Mouse (Mus musculus): ENCODE data around the gene Gtpbp1. TPM values are rescaled to one million over a fixed set of nuclear protein-coding genes. Genes with fewer than 3 reads are reported as not detected.

Gene Gtpbp1
- polyA plus RNA-seq, 1 experiment from 2014 or later = 13.3 TPM

DNA sequence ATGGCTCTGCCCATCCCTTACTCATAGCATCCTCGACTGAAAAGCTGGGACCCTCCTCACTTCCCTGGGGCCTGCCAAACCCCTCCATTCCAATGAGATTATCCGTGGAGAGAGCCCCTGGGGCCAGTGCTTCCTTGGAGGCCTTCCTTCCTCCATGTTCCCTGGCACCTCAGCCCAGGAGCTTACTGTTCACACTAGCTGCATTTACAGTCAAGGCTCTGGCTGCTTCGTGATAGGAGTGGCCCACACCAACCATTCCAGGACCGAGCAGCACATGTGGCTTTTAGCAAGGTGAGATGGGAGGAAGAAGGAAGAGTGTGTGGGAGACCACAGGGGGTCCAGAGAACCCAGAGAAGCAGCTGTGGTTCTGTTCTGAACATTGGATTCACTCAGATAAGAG is 63.2 kb downstream of the Gtpbp1 start:
- no peak for DNase-seq (ENCODE audit: low spot score)
- H3K4me1 ChIP-seq (replicated peaks; ENCODE audit: control insufficient read depth, insufficient read depth) = no peaks in the 10 kb centered on the region
- no peak for ATAC-seq (ENCODE audit: low FRiP score, low TSS enrichment)
- H3K9ac ChIP-seq (ENCODE audit: low read length) = no peak overlapping the region
- H3K27ac ChIP-seq (replicated peaks) = no peak overlapping the region
- H3K27me3 ChIP-seq (ENCODE audit: control insufficient read depth, insufficient read depth, low read length) = no peaks in the 10 kb centered on the region
- H3K4me2 ChIP-seq (replicated peaks; ENCODE audit: low read depth) = no peak overlapping the region
- no peaks in the 10 kb centered on the region for H3K36me3 ChIP-seq (ENCODE audit: control insufficient read depth, insufficient read depth, low read length)
- 57% methylated on average over 4 of the region's 4 CpGs for WGBS
- H3K4me3 ChIP-seq (ENCODE audit: low read depth, low read length) = no peak overlapping the region
- TF ChIP-seq EP300 (optimal IDR thresholded peaks at IDR 0.05) (no peak), CTCF (IDR thresholded peaks at IDR 0.05; ENCODE audit: low read depth) (no peak)
- no peaks in the 10 kb centered on the region for H3K9me3 ChIP-seq (ENCODE audit: control insufficient read depth, low read length)

- no peak overlapping the region for H3K9ac ChIP-seq (ENCODE audit: low read length)
- no peaks in the 10 kb centered on the region for H3K9me3 ChIP-seq (ENCODE audit: control insufficient read depth, low read length)
- no peak overlapping the region for H3K27ac ChIP-seq (replicated peaks)
- no peak overlapping the region for H3K4me3 ChIP-seq (ENCODE audit: low read depth, low read length)
- 82% methylated on average over 4 of the region's 4 CpGs for WGBS
- no peaks in the 10 kb centered on the region for H3K27me3 ChIP-seq (ENCODE audit: control insufficient read depth, insufficient read depth, low read length)
- TF ChIP-seq CTCF (IDR thresholded peaks at IDR 0.05; ENCODE audit: low read depth) = no peak
- TF ChIP-seq EP300 (optimal IDR thresholded peaks at IDR 0.05) = no peak
- no peaks in the 10 kb centered on the region for H3K4me1 ChIP-seq (replicated peaks; ENCODE audit: control insufficient read depth, insufficient read depth)
- no peak for ATAC-seq (ENCODE audit: low FRiP score, low TSS enrichment)
- DNase-seq (ENCODE audit: low spot score) = no peak
- no peaks in the 10 kb centered on the region for H3K36me3 ChIP-seq (ENCODE audit: control insufficient read depth, insufficient read depth, low read length)
- H3K4me2 ChIP-seq (replicated peaks; ENCODE audit: low read depth) = no peak overlapping the region
Measured at GRCm38 (mm10) chr15:79755176-79755575, 64.5 kb downstream of the Gtpbp1 start.

DNA sequence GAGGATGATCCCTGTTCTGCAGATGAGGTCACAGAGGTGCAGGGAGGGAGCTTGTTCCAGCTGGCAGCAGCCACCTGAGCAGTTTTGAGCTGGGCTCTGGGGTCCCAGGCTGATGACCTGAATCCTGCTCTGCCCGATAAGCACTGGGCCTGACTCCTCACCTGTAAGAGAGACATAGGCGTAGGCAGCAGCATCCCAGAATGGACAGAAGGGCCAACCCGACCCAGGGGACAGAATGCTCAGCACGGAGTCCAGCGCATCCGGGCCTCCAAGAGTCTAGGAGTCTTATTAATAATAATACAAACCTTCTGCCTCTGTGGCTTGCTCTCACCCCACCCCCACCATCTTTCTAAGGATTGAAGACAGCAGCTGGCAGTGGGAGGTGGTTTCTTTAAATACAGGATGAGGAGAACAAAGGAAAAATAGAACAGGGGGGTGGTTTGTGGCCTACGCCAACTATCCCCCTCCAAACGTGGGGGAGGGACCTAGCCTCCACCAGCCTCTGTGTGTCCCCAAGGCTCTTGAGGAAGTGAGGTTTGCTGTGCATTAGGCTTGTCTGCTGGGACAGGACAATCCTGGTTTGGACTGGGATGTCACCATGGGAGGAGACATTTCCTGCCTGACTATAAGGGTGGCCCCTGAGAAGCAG is 65.5 kb downstream of the Gtpbp1 start:
- H3K4me3 ChIP-seq (ENCODE audit: low read depth, low read length) = no peak overlapping the region
- H3K9me3 ChIP-seq (ENCODE audit: control insufficient read depth, low read length) = no peaks in the 10 kb centered on the region
- no peak for ATAC-seq (ENCODE audit: low FRiP score, low TSS enrichment)
- H3K4me2 ChIP-seq (replicated peaks; ENCODE audit: low read depth) = no peak overlapping the region
- no peak overlapping the region for H3K27ac ChIP-seq (replicated peaks)
- TF ChIP-seq EP300 (optimal IDR thresholded peaks at IDR 0.05) (no peak), CTCF (IDR thresholded peaks at IDR 0.05; ENCODE audit: low read depth) (no peak)
- no peaks in the 10 kb centered on the region for H3K27me3 ChIP-seq (ENCODE audit: control insufficient read depth, insufficient read depth, low read length)
- 71% methylated on average over 8 of the region's 8 CpGs for WGBS
- H3K4me1 ChIP-seq (replicated peaks; ENCODE audit: control insufficient read depth, insufficient read depth) = no peaks in the 10 kb centered on the region
- no peaks in the 10 kb centered on the region for H3K36me3 ChIP-seq (ENCODE audit: control insufficient read depth, insufficient read depth, low read length)
- DNase-seq (ENCODE audit: low spot score) = no peak
- H3K9ac ChIP-seq (ENCODE audit: low read length) = no peak overlapping the region

DNA sequence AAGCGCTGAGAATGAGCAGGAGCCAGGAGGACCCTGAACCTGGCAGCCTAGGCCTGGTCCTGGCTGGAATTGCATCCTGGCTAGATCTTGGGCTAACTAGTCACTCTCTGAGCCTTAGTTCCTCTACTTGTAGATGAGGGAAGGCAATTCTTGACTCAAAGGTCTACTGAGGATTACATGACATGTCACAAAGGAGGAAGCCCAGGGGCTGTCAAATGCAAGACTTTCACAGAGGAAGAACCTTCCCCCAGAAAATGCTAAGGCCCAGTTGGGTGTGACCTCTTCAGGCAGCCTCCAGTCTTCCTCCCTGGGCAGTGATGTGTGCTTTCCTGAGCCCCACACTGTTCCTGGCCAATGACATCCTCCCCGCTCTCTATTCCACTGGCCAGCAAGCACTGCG is 66.5 kb downstream of the Gtpbp1 start:
- Histone ChIP-seq H3K36me3 (ENCODE audit: control insufficient read depth, insufficient read depth, low read length) (peaks cover 1% of the 10 kb centered on the region; the same call in 1 of the 2 replicates), H3K4me1 (replicated peaks; ENCODE audit: control insufficient read depth, insufficient read depth) (no peaks in the 10 kb centered on the region), H3K27me3 (ENCODE audit: control insufficient read depth, insufficient read depth, low read length) (no peaks in the 10 kb centered on the region), H3K4me2 (replicated peaks; ENCODE audit: low read depth) (no peak overlapping the region), H3K4me3 (ENCODE audit: low read depth, low read length) (no peak overlapping the region), H3K9ac (ENCODE audit: low read length) (no peak overlapping the region), H3K27ac (replicated peaks) (no peak overlapping the region), H3K9me3 (ENCODE audit: control insufficient read depth, low read length) (no peaks in the 10 kb centered on the region)
- no peak for ATAC-seq (ENCODE audit: low FRiP score, low TSS enrichment)
- DNase-seq (ENCODE audit: low spot score) = no peak
- 92% methylated on average over 3 of the region's 3 CpGs for WGBS
- TF ChIP-seq CTCF (IDR thresholded peaks at IDR 0.05; ENCODE audit: low read depth) (no peak), EP300 (optimal IDR thresholded peaks at IDR 0.05) (no peak)

GRCm38 (mm10) chr15:79760956-79761355 is 70.3 kb downstream of the Gtpbp1 start:
- Histone ChIP-seq H3K36me3 (ENCODE audit: control insufficient read depth, insufficient read depth, low read length) (peaks cover 4% of the 10 kb centered on the region; the same call in 1 of the 2 replicates), H3K9me3 (ENCODE audit: control insufficient read depth, low read length) (no peaks in the 10 kb centered on the region), H3K4me3 (ENCODE audit: low read depth, low read length) (no peak overlapping the region), H3K4me1 (replicated peaks; ENCODE audit: control insufficient read depth, insufficient read depth) (peaks cover 5% of the 10 kb centered on the region; the same call in 1 of the 2 replicates), H3K9ac (ENCODE audit: low read length) (no peak overlapping the region), H3K27me3 (ENCODE audit: control insufficient read depth, insufficient read depth, low read length) (no peaks in the 10 kb centered on the region), H3K27ac (replicated peaks) (no peak overlapping the region), H3K4me2 (replicated peaks; ENCODE audit: low read depth) (no peak overlapping the region)
- no peak for ATAC-seq (ENCODE audit: low FRiP score, low TSS enrichment)
- DNase-seq (ENCODE audit: low spot score) = no peak
- no peak for TF ChIP-seq EP300 (optimal IDR thresholded peaks at IDR 0.05)
- no peak for TF ChIP-seq CTCF (IDR thresholded peaks at IDR 0.05; ENCODE audit: low read depth)
- WGBS = 83% methylated on average over 6 of the region's 6 CpGs

- Histone ChIP-seq H3K4me3 (ENCODE audit: low read depth, low read length) (no peak overlapping the region), H3K9ac (ENCODE audit: low read length) (no peak overlapping the region), H3K4me2 (replicated peaks; ENCODE audit: low read depth) (no peak overlapping the region), H3K27me3 (ENCODE audit: control insufficient read depth, insufficient read depth, low read length) (no peaks in the 10 kb centered on the region), H3K36me3 (ENCODE audit: control insufficient read depth, insufficient read depth, low read length) (peaks cover 4% of the 10 kb centered on the region; the same call in 1 of the 2 replicates), H3K4me1 (replicated peaks; ENCODE audit: control insufficient read depth, insufficient read depth) (peaks cover 5% of the 10 kb centered on the region; the same call in 1 of the 2 replicates), H3K27ac (replicated peaks) (no peak overlapping the region), H3K9me3 (ENCODE audit: control insufficient read depth, low read length) (no peaks in the 10 kb centered on the region)
- no peak for TF ChIP-seq EP300 (optimal IDR thresholded peaks at IDR 0.05)
- no peak for TF ChIP-seq CTCF (IDR thresholded peaks at IDR 0.05; ENCODE audit: low read depth)
- WGBS = 88% methylated on average over 9 of the region's 9 CpGs
- no peak for DNase-seq (ENCODE audit: low spot score)
- no peak for ATAC-seq (ENCODE audit: low FRiP score, low TSS enrichment)
Measured at GRCm38 (mm10) chr15:79763001-79763400, 72.4 kb downstream of the Gtpbp1 start.
